Comparison of ENCODE assay signal across 43 mouse cellular contexts in the genomic region with DNA sequence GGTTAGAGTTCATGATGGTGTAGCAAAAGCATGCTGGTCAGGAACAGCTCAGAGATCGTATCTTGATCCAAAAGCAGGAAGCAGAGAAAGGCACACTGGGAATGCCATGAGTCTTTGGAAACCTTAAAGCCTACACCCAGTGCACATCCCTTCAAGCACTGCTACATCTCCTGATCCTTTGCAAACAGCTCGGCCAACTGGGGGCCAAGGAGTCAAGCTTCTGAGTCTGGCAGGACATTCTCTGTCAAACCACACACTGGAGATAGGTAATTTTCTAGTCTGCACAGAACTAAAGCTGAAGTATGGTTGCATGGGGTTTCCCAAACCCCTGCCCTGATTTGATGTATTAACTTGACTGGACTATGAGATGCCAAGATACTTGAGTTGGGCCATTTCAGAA. TPM values are rescaled to one million over a fixed set of nuclear protein-coding genes. Genes with fewer than 3 reads are reported as not detected.
"Had no signal": no experiment of that assay in that cellular context is flagged by ENCODE, and none has a peak within 500 bp of the region (broad histone marks: within the 10 kb centered on the region; RNA-seq: fewer than 3 reads in every experiment).

No protein-coding gene starts in this region.

- H3K27me3 ChIP-seq: heart, embryonic 12.5 days; heart, embryonic 13.5 days; heart, embryonic 15.5 days; hindbrain, embryonic 12.5 days; hindbrain, embryonic 13.5 days; hindbrain, embryonic 15.5 days; intestine, embryonic 15.5 days; kidney, embryonic 15.5 days had no signal

- H3K4me1 ChIP-seq: heart, embryonic 10.5 days; hindbrain, embryonic 10.5 days; hindbrain, embryonic 12.5 days; hindbrain, embryonic 13.5 days; hindbrain, embryonic 15.5 days had no signal

- DNase-seq: heart, postnatal 10 days; heart, postnatal 14 days; heart, postnatal 36 days; heart, postnatal 4 days; kidney, adult 11 months; kidney, adult 18-20 months; kidney, adult 2 months; kidney, adult 8-10 months; kidney, adult 9 months; kidney, postnatal 10 days; kidney, postnatal 14 days; kidney, postnatal 25 days; kidney, postnatal 36 days; kidney, postnatal 4 days; layer of hippocampus, adult 9-11 months; layer of hippocampus, postnatal 36 days had no signal

- H3K9ac ChIP-seq: heart, embryonic 12.5 days; heart, embryonic 13.5 days; heart, embryonic 15.5 days; hindbrain, embryonic 12.5 days; hindbrain, embryonic 13.5 days; hindbrain, embryonic 14.5 days; hindbrain, embryonic 15.5 days; intestine, embryonic 15.5 days; kidney, embryonic 15.5 days had no signal

- H3K9me3 ChIP-seq: heart, embryonic 10.5 days; heart, embryonic 12.5 days; heart, embryonic 13.5 days; heart, embryonic 15.5 days; hindbrain, embryonic 10.5 days; hindbrain, embryonic 12.5 days; hindbrain, embryonic 13.5 days; hindbrain, embryonic 15.5 days; intestine, embryonic 15.5 days; kidney, embryonic 15.5 days had no signal

- H3K4me3 ChIP-seq: heart, embryonic 10.5 days; heart, embryonic 12.5 days; heart, embryonic 13.5 days; heart, embryonic 15.5 days; hindbrain, embryonic 10.5 days; hindbrain, embryonic 12.5 days; hindbrain, embryonic 13.5 days; hindbrain, embryonic 15.5 days; intestine, embryonic 15.5 days; kidney, embryonic 15.5 days; layer of hippocampus, adult 2 months had no signal

- H3K4me2 ChIP-seq: heart, embryonic 11.5 days; heart, embryonic 12.5 days; heart, embryonic 13.5 days; heart, embryonic 15.5 days; hindbrain, embryonic 12.5 days; hindbrain, embryonic 13.5 days; hindbrain, embryonic 14.5 days; hindbrain, embryonic 15.5 days; intestine, embryonic 15.5 days; kidney, embryonic 15.5 days had no signal

- H3K27ac ChIP-seq: heart, embryonic 10.5 days; heart, embryonic 13.5 days; heart, embryonic 15.5 days; hindbrain, embryonic 10.5 days; hindbrain, embryonic 12.5 days; hindbrain, embryonic 13.5 days; hindbrain, embryonic 14.5 days; hindbrain, embryonic 15.5 days; hindbrain, postnatal 0 days; intestine, embryonic 15.5 days; kidney, embryonic 15.5 days; kidney, postnatal 0 days; layer of hippocampus, adult 2 months had no signal

- ATAC-seq: hindbrain, embryonic 16.5 days; hindbrain, postnatal 0 days; inflammation-experienced regulatory T-cells, adult 6 months; intestine, embryonic 15.5 days; intestine, embryonic 16.5 days; intestine, postnatal 0 days had no signal

RNA-seq across cellular contexts. Expression of a gene that starts 46.6 kb away (rescaled TPM):
- polyA plus RNA-seq: heart, embryonic 10.5 days; heart, embryonic 11.5 days; heart, embryonic 12.5 days; heart, embryonic 13.5 days; heart, embryonic 14.5 days; heart, embryonic 15.5 days; heart, embryonic 16.5 days; heart, postnatal 0 days; hindbrain, embryonic 11.5 days; hindbrain, embryonic 12.5 days; hindbrain, embryonic 15.5 days; intestine, embryonic 14.5 days; intestine, embryonic 15.5 days; intestine, postnatal 0 days; kidney, embryonic 14.5 days; kidney, embryonic 15.5 days had no signal

RNA-seq across cellular contexts. Expression of a gene that starts 55.7 kb away (rescaled TPM):
- polyA plus RNA-seq: heart, embryonic 10.5 days; heart, embryonic 11.5 days; heart, embryonic 12.5 days; heart, embryonic 13.5 days; hindbrain, embryonic 10.5 days; hindbrain, embryonic 11.5 days; hindbrain, embryonic 12.5 days; hindbrain, embryonic 13.5 days; hindbrain, embryonic 14.5 days; hindbrain, embryonic 16.5 days; hindbrain, postnatal 0 days; intestine, embryonic 14.5 days; intestine, embryonic 15.5 days; intestine, embryonic 16.5 days; kidney, adult 2 months; kidney, embryonic 14.5 days; kidney, embryonic 15.5 days; kidney, embryonic 16.5 days; kidney, postnatal 0 days; large intestine, adult 2 months had no signal
